Mouse (Mus musculus): ENCODE data around the gene Tmem179b. TPM values are rescaled to one million over a fixed set of nuclear protein-coding genes. Genes with fewer than 3 reads are reported as not detected.
"Not testable (repeated sequence)": the region's sequence is repeated elsewhere in the genome, so short reads cannot be mapped to it uniquely, and the experiment has no call there.

Gene Tmem179b
- total RNA-seq, 2 experiments from 2014 or later: 48.6 to 50.0 TPM

DNA sequence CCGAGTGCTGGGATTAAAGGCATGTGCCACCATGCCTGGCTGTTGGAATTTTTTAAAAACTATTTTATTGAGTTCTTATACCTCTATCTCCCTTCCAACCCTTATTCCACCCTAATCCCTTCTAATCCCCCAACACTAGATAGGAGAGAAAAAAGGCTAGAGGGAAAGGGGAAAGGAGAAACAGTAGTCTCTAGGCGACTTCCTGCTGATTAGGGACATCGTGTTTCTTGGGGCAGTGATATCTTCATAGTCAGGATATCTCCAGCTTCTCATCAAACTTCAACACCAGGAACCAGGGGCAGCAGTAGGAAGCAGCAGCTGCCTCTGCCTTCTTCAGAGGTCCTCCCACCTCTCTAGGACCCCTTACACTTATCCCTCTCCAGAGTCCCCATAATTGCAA lies 39.9 kb downstream of the Tmem179b start:
- no peak for DNase-seq

DNA sequence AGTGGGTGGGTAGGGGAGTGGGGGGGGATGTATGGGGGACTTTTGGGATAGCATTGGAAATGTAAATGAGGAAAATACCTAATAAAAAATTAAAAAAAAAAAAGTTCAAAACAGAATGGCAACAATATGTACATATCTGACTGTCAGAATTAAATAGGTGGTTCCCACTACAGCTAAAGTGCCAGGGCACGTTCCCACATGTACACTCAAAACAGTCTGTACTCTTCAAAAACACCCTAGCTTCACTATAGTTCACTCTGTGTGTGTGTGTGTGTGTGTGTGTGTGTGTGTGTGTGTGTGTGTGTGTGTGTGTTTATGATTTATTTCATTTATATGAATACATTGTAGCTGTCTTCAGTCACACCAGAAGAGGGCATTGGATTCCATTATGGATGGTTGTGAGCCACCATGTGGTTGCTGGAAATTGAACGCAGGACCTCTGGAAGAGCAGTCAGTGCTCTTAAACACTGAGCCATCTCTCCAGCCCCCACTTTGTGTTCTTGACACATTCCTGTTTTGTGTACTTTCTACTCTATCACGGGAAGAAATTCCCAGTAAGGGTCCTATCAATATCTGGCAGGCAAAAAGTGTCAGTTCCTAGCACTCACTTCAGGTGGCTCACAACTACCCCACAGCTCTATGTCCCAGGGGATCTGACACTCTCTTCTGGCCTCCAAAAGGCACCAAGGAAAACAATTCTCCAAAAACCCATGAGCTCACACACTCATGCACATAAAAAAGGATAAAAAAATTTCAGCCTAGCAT lies 45.8 kb downstream of the Tmem179b start:
- DNase-seq: not testable (repeated sequence)

DNA sequence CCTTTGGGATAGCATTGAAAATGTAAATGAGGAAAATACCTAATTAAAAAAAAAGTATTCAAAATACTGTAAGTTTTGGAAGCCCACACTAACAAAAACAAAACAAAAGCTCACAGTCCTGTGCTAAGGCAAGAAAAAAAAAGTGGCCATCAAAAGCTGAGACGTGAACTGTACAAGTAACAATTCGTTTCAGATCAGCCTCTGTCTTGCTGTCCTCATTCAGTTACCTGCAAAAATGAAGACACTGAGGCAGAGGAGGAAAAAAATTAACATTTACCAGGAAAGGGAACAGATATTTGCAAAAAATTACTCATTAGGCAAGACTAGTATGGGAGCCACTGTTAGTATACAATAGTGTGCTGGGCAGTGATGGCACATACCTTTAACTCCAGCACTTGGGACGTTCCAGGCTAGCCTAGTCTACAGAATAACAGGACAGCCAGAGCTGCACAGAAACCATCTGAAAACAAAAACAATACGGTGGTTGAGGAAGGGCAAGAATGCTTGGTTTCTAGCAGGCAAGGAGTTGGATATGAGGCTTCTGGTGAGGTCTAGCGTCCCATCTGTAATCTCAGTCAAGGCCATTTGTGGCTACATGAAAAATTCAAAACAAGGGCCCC lies 46.7 kb downstream of the Tmem179b start:
- DNase-seq: no peak

- DNase-seq: no peak
Measured at GRCm38 (mm10) chr19:8726609-8727390, 47.5 kb downstream of the Tmem179b start.

DNA sequence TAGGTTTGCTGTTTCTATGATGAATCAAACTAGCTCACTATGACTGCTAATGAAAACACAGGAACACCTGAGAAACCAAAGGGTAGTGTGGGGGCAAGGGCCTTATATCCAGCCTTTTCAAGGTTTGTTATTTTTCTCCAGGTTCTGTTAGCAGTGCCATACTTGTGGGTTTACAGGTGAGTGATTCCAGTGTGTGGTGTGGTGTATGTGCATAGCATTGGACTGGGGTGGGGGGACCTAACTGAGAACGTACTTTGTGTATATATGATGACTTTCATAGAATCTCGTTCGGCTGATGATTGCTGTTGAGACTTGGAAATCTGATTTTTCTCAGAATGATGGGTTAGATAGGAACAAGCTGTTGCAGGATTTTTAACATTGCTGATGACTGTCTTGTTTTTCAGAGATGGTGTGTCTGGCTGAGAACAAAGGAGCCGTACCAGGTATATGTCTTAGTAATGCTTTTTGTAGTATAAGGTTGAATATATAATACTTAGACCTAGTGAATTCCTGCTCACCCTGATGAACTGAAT lies 49.1 kb downstream of the Tmem179b start:
- no peak for DNase-seq

DNA sequence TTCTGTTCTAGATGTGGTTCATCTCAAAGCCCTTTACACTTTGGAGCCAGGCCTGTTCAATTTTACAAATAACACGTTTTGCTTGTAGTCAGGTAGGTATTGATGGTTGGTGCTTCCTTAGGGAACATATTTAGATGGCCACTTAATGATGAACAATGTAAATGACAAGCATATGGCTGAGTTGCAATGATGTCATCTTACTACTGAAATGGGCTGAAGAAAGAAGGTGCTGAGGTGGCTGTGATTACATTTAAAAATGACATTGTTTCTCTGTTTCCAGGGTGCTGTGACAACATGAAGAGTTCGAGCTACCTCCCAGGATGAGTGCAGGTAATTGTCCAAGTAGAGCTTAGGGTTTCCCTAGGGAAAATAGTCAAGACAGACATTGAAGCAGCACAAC lies 49.9 kb downstream of the Tmem179b start:
- no peak for DNase-seq

- peak; percentile 25 for DNase-seq
Measured at GRCm38 (mm10) chr19:8723574-8724346, 50.5 kb downstream of the Tmem179b start.

DNA sequence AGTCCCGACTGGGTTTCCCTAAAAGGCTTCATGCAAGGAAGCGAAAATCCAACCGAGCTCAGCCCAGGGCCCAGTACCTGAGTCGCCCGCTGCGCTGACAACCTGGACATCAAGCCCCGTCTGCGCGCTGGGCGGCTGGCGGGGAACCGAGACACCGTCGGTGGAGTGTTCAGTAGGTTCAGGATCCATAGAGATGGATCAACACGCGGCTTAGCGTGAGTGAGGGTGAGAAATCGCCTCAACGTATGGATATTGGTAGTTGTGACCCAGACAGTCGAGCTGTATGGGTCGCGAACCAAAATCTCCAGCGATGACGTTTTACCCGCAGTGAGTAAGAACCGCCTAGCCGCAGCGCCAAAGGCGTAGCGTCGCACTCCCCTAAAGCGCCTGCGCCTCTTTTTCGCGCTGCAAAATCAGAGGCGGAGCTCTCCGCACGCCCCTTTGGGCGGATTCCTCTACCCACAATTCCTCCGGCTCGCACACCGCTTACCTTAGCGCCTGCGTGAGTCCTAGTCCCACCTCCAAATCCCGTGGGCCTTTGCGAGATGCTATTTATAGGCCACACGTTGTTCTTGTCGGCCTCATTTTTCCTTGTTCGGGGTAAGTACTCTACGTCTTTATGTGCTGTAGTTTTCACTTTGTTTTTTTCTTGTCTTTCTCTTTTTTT lies 51.2 kb downstream of the Tmem179b start, which contains the start of gene Slc3a2:
Slc3a2 (minus strand) TSS at position 463 of the 667 bp plus-strand sequence.
- peak; percentile 96 for DNase-seq

DNA sequence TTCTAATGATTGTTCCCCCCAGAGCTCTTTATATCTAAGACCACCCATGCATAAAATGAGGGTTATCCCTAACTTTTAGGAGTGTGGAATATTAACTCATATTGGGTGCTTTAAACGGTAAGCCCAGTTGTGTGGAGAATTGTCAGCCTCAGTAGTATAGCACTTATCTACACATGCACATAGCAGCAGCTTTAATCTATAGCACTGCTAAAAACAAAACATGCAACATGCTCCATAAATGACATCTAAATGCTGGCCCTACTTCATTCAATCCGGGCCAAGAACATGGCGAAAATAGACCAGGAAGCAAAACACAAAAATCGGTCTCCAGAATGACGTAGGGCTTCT lies 51.7 kb downstream of the Tmem179b start:
- DNase-seq: no peak

Small RNAs within 50 kb of the gene (microRNA-seq; reads per million reads assigned to microRNA genes)
- gene Mir6992: not detected

Other genes with a start within 250 kb of the Tmem179b start
- 1 to 10 TPM in 1 of 2 experiments, under 1 TPM in 1; 0.58 to 1.4 TPM for gene Slc22a8, start 183.2 kb downstream of the Tmem179b start, total RNA-seq (2021)
- not detected for gene Slc22a6, start 156.4 kb downstream of the Tmem179b start, total RNA-seq (2021)
- gene Chrm1, start 110.7 kb downstream of the Tmem179b start, total RNA-seq (2021): 1 to 10 TPM; 2.1 to 2.5 TPM
- gene Slc3a2, start 51.1 kb downstream of the Tmem179b start, total RNA-seq (2021): 100 to 1,000 TPM in 1 of 2 experiments, 10 to 100 TPM in 1; 97.4 to 178 TPM
- gene Wdr74, start 38.6 kb downstream of the Tmem179b start, total RNA-seq (2021): 10 to 100 TPM; 51.1 to 58.8 TPM
- gene 1700092M07Rik, start 33.7 kb downstream of the Tmem179b start, total RNA-seq (2021): 1 to 10 TPM; 1.3 to 3.1 TPM
- 10 to 100 TPM; 73.8 to 75.8 TPM for gene Stx5a, start 33.1 kb downstream of the Tmem179b start, total RNA-seq (2021)
- gene Nxf1, start 17.4 kb downstream of the Tmem179b start, total RNA-seq (2021): 100 to 1,000 TPM in 1 of 2 experiments, 10 to 100 TPM in 1; 88.6 to 107 TPM
- gene Tmem223, start 3.5 kb downstream of the Tmem179b start, total RNA-seq (2021): 100 to 1,000 TPM; 101 to 127 TPM
- gene Taf6l, start 11.9 kb upstream of the Tmem179b start, total RNA-seq (2021): 10 to 100 TPM; 12.4 to 19.5 TPM
- 10 to 100 TPM; 81.3 to 90.4 TPM for gene Polr2g, start 24.1 kb upstream of the Tmem179b start, total RNA-seq (2021)
- 1 to 10 TPM; 2.0 to 2.3 TPM for gene Zbtb3, start 28.1 kb upstream of the Tmem179b start, total RNA-seq (2021)
- gene Ttc9c, start 44.9 kb upstream of the Tmem179b start, total RNA-seq (2021): 10 to 100 TPM; 25.7 to 30.7 TPM
- 10 to 100 TPM; 58.0 to 62.7 TPM for gene Hnrnpul2, start 45.5 kb upstream of the Tmem179b start, total RNA-seq (2021)
- gene AC129217.1, start 55.3 kb upstream of the Tmem179b start, total RNA-seq (2021): not detected
- gene Bscl2, start 63.0 kb upstream of the Tmem179b start, total RNA-seq (2021): 100 to 1,000 TPM; 157 to 160 TPM
- 1 to 10 TPM; 5.8 to 9.8 TPM for gene Gng3, start 64.7 kb upstream of the Tmem179b start, total RNA-seq (2021)
- 1 to 10 TPM; 5.5 to 6.1 TPM for gene Lrrn4cl, start 76.3 kb upstream of the Tmem179b start, total RNA-seq (2021)
- 100 to 1,000 TPM; 193 to 217 TPM for gene Ubxn1, start 97.0 kb upstream of the Tmem179b start, total RNA-seq (2021)
- 10 to 100 TPM; 69.1 to 79.0 TPM for gene Uqcc3, start 106.5 kb upstream of the Tmem179b start, total RNA-seq (2021)
- 10 to 100 TPM in 1 of 2 experiments, 1 to 10 TPM in 1; 7.4 to 10.7 TPM for gene Lbhd1, start 109.3 kb upstream of the Tmem179b start, total RNA-seq (2021)
- not detected for gene Gm49403, start 109.5 kb upstream of the Tmem179b start, total RNA-seq (2021)
- 10 to 100 TPM; 31.5 to 31.9 TPM for gene 1810009A15Rik, start 114.4 kb upstream of the Tmem179b start, total RNA-seq (2021)
- gene Gm49416, start 114.5 kb upstream of the Tmem179b start, total RNA-seq (2021): not detected
- gene Ints5, start 118.5 kb upstream of the Tmem179b start, total RNA-seq (2021): 10 to 100 TPM; 23.7 to 25.2 TPM
- gene Ganab, start 123.6 kb upstream of the Tmem179b start, total RNA-seq (2021): 100 to 1,000 TPM; 142 to 150 TPM
- gene B3gat3, start 145.9 kb upstream of the Tmem179b start, total RNA-seq (2021): 10 to 100 TPM; 55.1 to 59.3 TPM
- gene Rom1, start 154.9 kb upstream of the Tmem179b start, total RNA-seq (2021): 10 to 100 TPM; 17.4 to 24.0 TPM
- gene Eml3, start 155.1 kb upstream of the Tmem179b start, total RNA-seq (2021): 10 to 100 TPM; 43.6 to 53.3 TPM
- gene Mta2, start 167.4 kb upstream of the Tmem179b start, total RNA-seq (2021): 100 to 1,000 TPM in 1 of 2 experiments, 10 to 100 TPM in 1; 94.8 to 111 TPM
- 10 to 100 TPM; 17.4 to 19.3 TPM for gene Tut1, start 179.4 kb upstream of the Tmem179b start, total RNA-seq (2021)
- gene Eef1g, start 192.6 kb upstream of the Tmem179b start, total RNA-seq (2021): 100 to 1,000 TPM; 355 to 407 TPM
- gene Ahnak, start 214.8 kb upstream of the Tmem179b start, total RNA-seq (2021): 100 to 1,000 TPM; 146 to 184 TPM

All from adrenal gland, postnatal 10 days (tissue).